Mouse (Mus musculus) forebrain, postnatal 0 days (tissue): ENCODE data around the gene Tnfsf11. TPM values are rescaled to one million over a fixed set of nuclear protein-coding genes. Genes with fewer than 3 reads are reported as not detected.

ENCODE experiments used
- ATAC-seq: fragments of 200-750 bp; cut with Nextera tagmentation; 2 replicates; pipeline ENCODE4 v1.8.0; 2017; ENCODE audit warnings: mild to moderate bottlenecking, moderate library complexity
- DNase-seq: peaks from one replicate; pipeline ENCODE4 v3.0.0-alpha.2; 2015
- H3K27ac ChIP-seq: fragments of 300-500 bp; sonication (generic); 2 replicates; pipeline ENCODE4 v1.5.1; 2014; ENCODE audit warnings: low read depth, mild to moderate bottlenecking, antibody characterized with exemption, low read length, moderate library complexity, mixed read lengths
- H3K27me3 ChIP-seq: fragments of 300-500 bp; sonication (generic); 2 replicates; pipeline ENCODE4 v1.6.1; 2014; ENCODE audit warnings: mild to moderate bottlenecking, low read length, mixed read lengths; ENCODE audit not compliant: insufficient read depth
- H3K36me3 ChIP-seq: fragments of 300-500 bp; sonication (generic); 2 replicates; pipeline ENCODE4 v1.6.1; 2014; ENCODE audit warnings: mild to moderate bottlenecking, moderate library complexity; ENCODE audit not compliant: insufficient read depth
- H3K4me1 ChIP-seq: fragments of 300-500 bp; sonication (generic); 2 replicates; pipeline ENCODE4 v1.6.1; 2014; ENCODE audit warnings: antibody characterized with exemption; ENCODE audit not compliant: insufficient read depth
- H3K4me2 ChIP-seq: fragments of 300-500 bp; sonication (generic); 2 replicates; pipeline ENCODE4 v1.6.1; 2014; ENCODE audit warnings: low read depth, mild to moderate bottlenecking, moderate library complexity
- H3K4me3 ChIP-seq: fragments of 300-500 bp; sonication (generic); 2 replicates; pipeline ENCODE4 v1.5.1; 2014; ENCODE audit warnings: low read depth, low read length, mixed read lengths
- H3K9ac ChIP-seq: fragments of 300-500 bp; sonication (generic); 2 replicates; pipeline ENCODE4 v1.6.1; 2014; ENCODE audit warnings: mild to moderate bottlenecking
- H3K9me3 ChIP-seq: fragments of 300-500 bp; sonication (generic); 2 replicates; pipeline ENCODE4 v1.6.1; 2016; ENCODE audit warnings: low read length
- CTCF ChIP-seq: sonication (generic); IDR thresholded peaks from 2 replicates; pipeline ENCODE4 v1.5.1; 2016; ENCODE audit warnings: antibody characterized with exemption, control low read depth, low read depth
- WGBS: fragments of 180-500 bp; shearing (Covaris S2); extraction: QIAGEN DNeasy Blood & Tissue Kit; methylation state at CpG from one replicate; pipeline ENCODE4 v1.1.7; 2014; 5-methylcytosine and 5-hydroxymethylcytosine counted together
- polyA plus RNA-seq: library from polyadenylated mRNA; unstranded; fragments of >200 nt; fragmentation: Nextera tagmentation; extraction: Ambion mirVana; gene quantifications from 2 replicates; pipeline ENCODE4 v1.2.1, GENCODE M21; 2015
- total RNA-seq: library from RNA; depleted of rRNA; stranded (reverse); fragments of >200 nt; gene quantifications from 2 replicates; pipeline ENCODE4 v1.2.3, GENCODE M21; 2014

Tnfsf11 gene
- total and polyA plus RNA-seq, 2 experiments from 2014 or later: 0.08 to 0.86 TPM

DNA sequence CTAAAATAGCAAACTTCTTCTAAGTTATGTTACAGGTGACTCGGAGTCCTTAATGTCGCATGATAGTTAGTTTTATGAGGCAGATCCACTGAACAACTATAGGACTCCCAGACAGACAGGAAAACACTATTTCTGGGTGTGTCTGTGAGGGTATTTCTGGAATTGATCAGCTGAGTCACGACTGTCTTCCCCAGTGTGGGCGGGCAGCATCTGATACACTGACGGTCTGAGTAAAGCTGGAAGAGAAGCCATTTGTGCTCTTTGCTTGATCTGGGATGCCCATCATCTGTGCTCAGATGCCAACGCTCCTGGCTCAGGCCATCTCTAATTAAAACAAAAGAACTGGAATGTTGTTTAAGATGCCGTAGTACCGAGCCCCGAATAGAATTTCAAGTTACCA is 33.7 kb downstream of the Tnfsf11 start:
- H3K9me3 ChIP-seq: no peaks in the 10 kb centered on the region
- no peak overlapping the region for H3K4me2 ChIP-seq
- H3K36me3 ChIP-seq: no peaks in the 10 kb centered on the region
- TF ChIP-seq CTCF: no peak
- no peaks in the 10 kb centered on the region for H3K27me3 ChIP-seq
- ATAC-seq (no peak), DNase-seq (no peak)
- WGBS: 77% methylated on average over 9 of the region's 9 CpGs
- H3K27ac ChIP-seq: no peak overlapping the region
- no peak overlapping the region for H3K4me3 ChIP-seq
- H3K4me1 ChIP-seq: 0 out of 2 replicates have a peak, but pooled peaks cover 5% of the 10 kb centered on the region
- H3K9ac ChIP-seq: no peak overlapping the region

- peak; percentile 64 for TF ChIP-seq CTCF
- no peak overlapping the region for H3K9ac ChIP-seq
- 80% methylated on average over 7 of the region's 7 CpGs for WGBS
- H3K4me1 ChIP-seq: 0 out of 2 replicates have a peak, but pooled peaks cover 5% of the 10 kb centered on the region
- ATAC-seq: no peak
- H3K27ac ChIP-seq: no peak overlapping the region
- DNase-seq: no peak
- no peak overlapping the region for H3K4me2 ChIP-seq
- H3K36me3 ChIP-seq: no peaks in the 10 kb centered on the region
- H3K9me3 ChIP-seq: no peaks in the 10 kb centered on the region
- H3K27me3 ChIP-seq: no peaks in the 10 kb centered on the region
- no peak overlapping the region for H3K4me3 ChIP-seq
These were observed 34.3 kb downstream of the Tnfsf11 start for GRCm38 (mm10) chr14:78273571-78273970.

DNA sequence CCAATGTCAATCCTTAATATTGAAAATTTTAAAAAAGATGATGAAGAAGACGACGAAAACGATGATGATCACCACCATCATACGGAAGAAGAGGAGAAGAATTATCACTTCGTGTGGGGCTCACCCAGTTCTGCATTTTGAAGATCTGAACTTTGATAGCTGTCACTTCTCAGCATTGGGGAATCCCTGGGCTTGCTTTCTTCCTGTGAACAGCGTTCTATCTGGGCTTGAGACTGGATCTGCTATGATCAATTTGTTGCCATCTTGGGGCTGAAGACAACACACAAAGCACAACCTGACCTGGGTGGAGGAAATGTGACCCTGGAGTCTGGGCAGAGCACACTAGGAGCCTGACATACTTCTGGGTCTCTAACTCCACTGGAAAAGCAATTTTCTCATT is 43.0 kb downstream of the Tnfsf11 start:
- Histone ChIP-seq H3K4me3 (no peak overlapping the region), H3K9me3 (no peaks in the 10 kb centered on the region), H3K27me3 (no peaks in the 10 kb centered on the region), H3K36me3 (no peaks in the 10 kb centered on the region), H3K4me2 (no peak overlapping the region), H3K27ac (no peak overlapping the region), H3K4me1 (peaks cover 4% of the 10 kb centered on the region; the same call in 1 of the 2 replicates), H3K9ac (no peak overlapping the region)
- WGBS: 90% methylated on average over 6 of the region's 6 CpGs
- DNase-seq (no peak), ATAC-seq (no peak)
- no peak for TF ChIP-seq CTCF

DNA sequence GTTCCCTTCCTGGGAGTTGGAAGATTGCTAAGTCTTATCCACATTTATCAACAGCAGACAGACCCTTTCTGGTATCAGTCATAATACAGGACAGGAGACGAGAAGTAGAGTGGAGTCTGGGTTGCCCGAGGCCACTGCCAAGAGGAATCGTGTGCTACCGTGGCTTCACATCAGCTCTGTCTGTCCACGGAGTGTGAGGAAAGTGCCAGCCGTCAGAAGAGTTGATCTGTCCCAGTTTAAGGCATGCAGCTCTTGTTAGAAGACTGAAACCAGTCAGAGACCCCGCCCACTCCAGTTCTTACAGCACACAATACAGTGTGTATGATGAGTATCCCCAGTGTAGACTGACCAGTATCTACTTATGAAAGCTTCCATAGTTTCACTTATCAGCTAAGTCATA is 45.2 kb downstream of the Tnfsf11 start:
- Histone ChIP-seq H3K9me3 (no peaks in the 10 kb centered on the region), H3K4me2 (no peak overlapping the region), H3K4me1 (peaks cover 4% of the 10 kb centered on the region; the same call in 1 of the 2 replicates), H3K27ac (no peak overlapping the region), H3K27me3 (no peaks in the 10 kb centered on the region), H3K36me3 (no peaks in the 10 kb centered on the region), H3K9ac (no peak overlapping the region), H3K4me3 (no peak overlapping the region)
- whole genome bisulfite sequencing: 91% methylated on average over 7 of the region's 7 CpGs
- TF ChIP-seq CTCF: no peak
- ATAC-seq (no peak), DNase-seq (no peak)

GRCm38 (mm10) chr14:78261246-78261645 is 46.6 kb downstream of the Tnfsf11 start:
- TF ChIP-seq CTCF: no peak
- H3K27ac ChIP-seq: no peak overlapping the region
- ATAC-seq (peak; percentile 87), DNase-seq (peak; percentile 32)
- H3K4me1 ChIP-seq: peaks cover 4% of the 10 kb centered on the region; the same call in 1 of the 2 replicates
- 72% methylated on average over 7 of the region's 7 CpGs for WGBS
- no peaks in the 10 kb centered on the region for H3K36me3 ChIP-seq
- no peaks in the 10 kb centered on the region for H3K27me3 ChIP-seq
- H3K4me2 ChIP-seq: no peak overlapping the region
- H3K9ac ChIP-seq: no peak overlapping the region
- no peaks in the 10 kb centered on the region for H3K9me3 ChIP-seq
- H3K4me3 ChIP-seq: no peak overlapping the region

- Histone ChIP-seq H3K27me3 (no peaks in the 10 kb centered on the region), H3K36me3 (no peaks in the 10 kb centered on the region), H3K9ac (no peak overlapping the region), H3K4me3 (no peak overlapping the region), H3K4me1 (no peaks in the 10 kb centered on the region), H3K4me2 (no peak overlapping the region), H3K27ac (no peak overlapping the region), H3K9me3 (no peaks in the 10 kb centered on the region)
- TF ChIP-seq CTCF: no peak
- DNase-seq: no peak
- no peak for ATAC-seq
- WGBS: 87% methylated on average over 7 of the region's 7 CpGs
These were observed 53.8 kb downstream of the Tnfsf11 start for GRCm38 (mm10) chr14:78254017-78254416.

GRCm38 (mm10) chr14:78246601-78247000 is 61.2 kb downstream of the Tnfsf11 start:
- Histone ChIP-seq H3K27ac (no peak overlapping the region), H3K4me1 (no peaks in the 10 kb centered on the region), H3K9ac (no peak overlapping the region), H3K36me3 (no peaks in the 10 kb centered on the region), H3K4me3 (no peak overlapping the region), H3K27me3 (no peaks in the 10 kb centered on the region), H3K4me2 (no peak overlapping the region), H3K9me3 (no peaks in the 10 kb centered on the region)
- no peak for TF ChIP-seq CTCF
- DNase-seq (no peak), ATAC-seq (no peak)
- 69% methylated on average over 5 of the region's 5 CpGs for WGBS
